Mouse (Mus musculus) midbrain, embryonic 10.5 days (tissue): ENCODE measurements around the gene Itpa. TPM values are rescaled to one million over a fixed set of nuclear protein-coding genes. Genes with fewer than 3 reads are reported as not detected.

Experiments used
- DNase-seq: peaks from one replicate; pipeline ENCODE4 v3.0.0-alpha.2; 2017; ENCODE audit warnings: low spot score
- H3K27ac ChIP-seq: fragments of 300-500 bp; sonication (generic); replicated peaks from 2 replicates; pipeline ENCODE4 v1.5.1; 2016; ENCODE audit warnings: mild to moderate bottlenecking
- H3K27me3 ChIP-seq: fragments of 300-500 bp; sonication (generic); 2 replicates; pipeline ENCODE4 v1.6.1; 2016; ENCODE audit warnings: low read depth, mild to moderate bottlenecking; ENCODE audit not compliant: poor library complexity, severe bottlenecking
- H3K36me3 ChIP-seq: fragments of 300-500 bp; sonication (generic); 2 replicates; pipeline ENCODE4 v1.6.1; 2016; ENCODE audit warnings: mild to moderate bottlenecking, moderate library complexity
- H3K4me1 ChIP-seq: fragments of 300-500 bp; sonication (generic); 2 replicates; pipeline ENCODE4 v1.6.1; 2016
- H3K4me3 ChIP-seq: fragments of 300-500 bp; sonication (generic); 2 replicates; pipeline ENCODE4 v1.5.1; 2016; ENCODE audit warnings: mild to moderate bottlenecking, moderate library complexity
- H3K9me3 ChIP-seq: fragments of 300-500 bp; sonication (generic); replicated peaks from 2 replicates; pipeline ENCODE4 v1.6.1; 2016; ENCODE audit warnings: mild to moderate bottlenecking
- WGBS: fragments of 180-500 bp; shearing (Covaris S2); methylation state at CpG from one replicate; pipeline ENCODE4 v1.1.7; 2016; 5-methylcytosine and 5-hydroxymethylcytosine counted together
- polyA plus RNA-seq: library from polyadenylated mRNA; unstranded; fragments of >200 nt; fragmentation: Nextera tagmentation; extraction: Ambion mirVana; gene quantifications from 2 replicates; pipeline ENCODE4 v1.2.1, GENCODE M21; 2016

Itpa gene
- polyA plus RNA-seq, 1 experiment from 2014 or later, result 161 TPM

DNA sequence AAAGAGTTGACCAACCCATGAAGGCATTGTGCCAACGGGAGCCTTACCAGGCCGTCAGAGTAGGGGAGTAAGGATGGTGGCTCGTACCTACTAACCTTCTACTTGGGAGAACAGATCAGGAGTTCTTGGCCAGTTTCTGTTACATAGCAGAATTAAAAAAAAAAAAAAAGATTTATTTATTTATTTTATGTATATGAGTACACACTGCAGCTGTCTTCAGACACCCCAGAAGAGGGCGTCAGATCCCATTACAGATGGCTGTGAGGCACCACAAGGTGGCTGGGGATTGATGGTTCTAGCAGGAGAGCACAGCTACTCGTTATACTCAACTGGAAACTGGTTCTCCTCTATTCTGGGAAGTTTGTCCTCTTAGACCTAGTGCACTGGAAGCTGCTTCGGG, 37.8 kb downstream of the Itpa start:
- DNase-seq, result no peak
- peaks cover 7% of the 10 kb centered on the region; the same call in 1 of the 2 replicates for H3K27me3 ChIP-seq
- H3K9me3 ChIP-seq, result no peaks in the 10 kb centered on the region
- H3K4me1 ChIP-seq, result peaks cover 9% of the 10 kb centered on the region
- peaks cover 11% of the 10 kb centered on the region for H3K36me3 ChIP-seq
- WGBS, result 73% methylated on average over 6 of the region's 6 CpGs
- H3K27ac ChIP-seq, result no peak overlapping the region
- H3K4me3 ChIP-seq, result no peak overlapping the region

DNA sequence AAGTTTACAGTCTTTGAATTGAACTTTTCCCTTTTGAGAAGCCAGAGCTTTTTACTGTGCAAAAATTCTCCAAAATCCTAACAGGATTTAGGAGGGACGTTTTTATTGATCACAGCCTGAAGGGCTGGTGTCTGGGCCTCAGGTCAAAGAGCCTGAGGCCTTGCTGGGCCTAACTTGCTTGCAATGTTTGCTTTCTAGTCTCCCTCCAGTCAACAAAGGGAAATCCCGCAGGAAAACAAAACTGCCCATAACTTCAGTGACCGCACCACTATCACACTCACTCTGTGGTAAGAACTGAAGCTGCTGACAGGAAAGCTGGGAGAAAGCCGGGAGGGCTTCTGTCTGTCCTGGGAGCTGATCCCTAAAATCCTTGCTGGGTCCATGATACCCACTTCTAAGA, 39.2 kb downstream of the Itpa start:
- Histone ChIP-seq H3K27me3 (no peaks in the 10 kb centered on the region), H3K4me1 (peaks cover 9% of the 10 kb centered on the region), H3K27ac (no peak overlapping the region; the same call in 1 of the 2 replicates), H3K9me3 (no peaks in the 10 kb centered on the region), H3K36me3 (peaks cover 23% of the 10 kb centered on the region), H3K4me3 (no peak overlapping the region)
- DNase-seq, result no peak
- 69% methylated on average over 4 of the region's 4 CpGs for WGBS

DNA sequence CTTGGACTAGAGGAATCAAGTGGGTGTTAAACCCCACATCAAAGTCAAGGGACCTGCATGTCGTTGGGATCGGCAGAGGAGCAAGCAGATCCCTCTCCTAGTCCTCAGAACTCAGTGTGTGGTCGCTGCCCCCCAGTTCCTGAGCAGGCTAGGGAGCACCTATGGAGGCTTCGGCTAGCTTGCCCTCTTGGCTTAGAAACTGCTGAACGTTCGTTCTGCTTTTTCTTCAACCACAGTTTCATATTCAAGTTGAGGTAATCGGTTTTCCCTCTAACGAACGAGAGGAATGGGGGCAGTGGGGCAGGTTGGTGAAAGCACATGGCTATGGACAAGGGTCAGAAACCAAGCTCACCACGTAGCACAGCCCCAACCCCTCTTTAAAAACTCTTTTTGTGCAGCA, 39.6 kb downstream of the Itpa start:
- no peak overlapping the region; the same call in 1 of the 2 replicates for H3K27ac ChIP-seq
- H3K36me3 ChIP-seq, result peaks cover 27% of the 10 kb centered on the region
- H3K4me3 ChIP-seq, result no peak overlapping the region
- peaks cover 9% of the 10 kb centered on the region for H3K4me1 ChIP-seq
- DNase-seq, result no peak
- 71% methylated on average over 10 of the region's 10 CpGs for WGBS
- no peaks in the 10 kb centered on the region for H3K27me3 ChIP-seq
- no peaks in the 10 kb centered on the region for H3K9me3 ChIP-seq

DNA sequence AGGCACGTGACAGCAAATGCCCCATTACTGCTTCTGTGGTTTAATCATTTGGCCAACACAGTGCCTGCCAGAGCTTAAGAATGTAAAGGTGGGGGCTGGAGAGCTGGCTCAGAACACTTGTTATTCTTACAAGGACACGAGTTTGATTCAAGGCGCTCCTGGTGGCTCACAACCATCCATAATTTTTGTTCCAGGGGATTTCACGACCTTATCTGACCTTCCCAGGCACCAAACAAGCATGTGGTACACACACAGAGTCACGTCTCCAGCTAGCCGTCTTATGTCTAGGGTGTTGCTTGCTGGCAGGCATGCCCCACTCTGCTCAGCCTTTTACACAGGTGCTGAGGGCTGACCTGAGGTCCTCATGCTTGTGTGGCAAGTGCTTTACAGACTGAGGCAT, 50.5 kb downstream of the Itpa start:
- no peak overlapping the region for H3K4me3 ChIP-seq
- no peak overlapping the region for H3K27ac ChIP-seq
- H3K4me1 ChIP-seq, result no peaks in the 10 kb centered on the region
- H3K27me3 ChIP-seq, result no peaks in the 10 kb centered on the region
- 79% methylated on average over 6 of the region's 6 CpGs for WGBS
- DNase-seq, result no peak
- no peaks in the 10 kb centered on the region for H3K9me3 ChIP-seq
- H3K36me3 ChIP-seq, result peaks cover 41% of the 10 kb centered on the region

DNA sequence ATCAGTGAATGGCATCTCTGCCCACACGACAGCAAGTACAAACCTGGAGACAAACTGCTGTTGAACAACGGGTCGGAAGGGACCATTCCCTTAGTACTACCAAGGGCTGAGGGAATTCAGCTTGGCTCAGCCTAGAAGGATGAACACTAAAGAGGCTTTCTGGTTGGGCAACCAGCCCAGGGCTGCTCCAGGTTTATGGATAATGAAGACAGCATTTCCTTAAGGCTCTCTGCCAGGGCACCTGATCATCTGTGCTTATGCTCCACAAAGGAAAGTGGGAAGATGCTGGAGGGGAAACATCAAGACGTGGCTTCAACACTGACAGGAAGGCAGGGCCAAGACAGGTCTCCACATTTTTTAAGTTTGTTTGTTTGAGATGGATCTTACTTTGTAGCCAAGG, 57.0 kb downstream of the Itpa start:
- Histone ChIP-seq H3K27me3 (no peaks in the 10 kb centered on the region), H3K4me1 (no peaks in the 10 kb centered on the region), H3K9me3 (no peaks in the 10 kb centered on the region), H3K27ac (no peak overlapping the region), H3K4me3 (no peak overlapping the region), H3K36me3 (peaks cover 62% of the 10 kb centered on the region)
- no peak for DNase-seq
- 85% methylated on average over 4 of the region's 4 CpGs for WGBS

DNA sequence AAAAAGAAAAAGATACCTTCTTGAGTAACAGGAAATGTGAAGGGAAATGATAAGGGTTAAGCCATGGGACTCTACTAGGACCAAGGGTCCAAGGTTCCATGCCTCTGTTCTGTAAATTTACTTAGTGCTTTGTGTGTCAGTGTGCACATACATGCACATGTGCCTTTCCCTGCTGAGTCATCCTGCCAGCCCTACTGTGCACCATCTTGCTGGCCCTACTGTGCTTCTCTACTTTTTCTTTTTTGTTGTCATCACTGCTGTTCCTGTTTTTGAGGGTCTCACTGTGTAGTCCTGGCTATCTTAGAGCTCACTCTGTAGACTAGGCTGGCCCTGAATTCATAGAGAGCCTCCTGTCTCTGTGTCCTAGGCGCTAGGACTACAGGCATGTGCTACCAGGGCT, 60.3 kb downstream of the Itpa start:
- no peaks in the 10 kb centered on the region for H3K9me3 ChIP-seq
- H3K4me3 ChIP-seq, result no peak overlapping the region
- H3K4me1 ChIP-seq, result no peaks in the 10 kb centered on the region
- 93% methylated on average over 1 of the region's 1 CpGs for WGBS
- H3K27me3 ChIP-seq, result no peaks in the 10 kb centered on the region
- H3K27ac ChIP-seq, result no peak overlapping the region
- H3K36me3 ChIP-seq, result peaks cover 81% of the 10 kb centered on the region
- DNase-seq, result no peak

DNA sequence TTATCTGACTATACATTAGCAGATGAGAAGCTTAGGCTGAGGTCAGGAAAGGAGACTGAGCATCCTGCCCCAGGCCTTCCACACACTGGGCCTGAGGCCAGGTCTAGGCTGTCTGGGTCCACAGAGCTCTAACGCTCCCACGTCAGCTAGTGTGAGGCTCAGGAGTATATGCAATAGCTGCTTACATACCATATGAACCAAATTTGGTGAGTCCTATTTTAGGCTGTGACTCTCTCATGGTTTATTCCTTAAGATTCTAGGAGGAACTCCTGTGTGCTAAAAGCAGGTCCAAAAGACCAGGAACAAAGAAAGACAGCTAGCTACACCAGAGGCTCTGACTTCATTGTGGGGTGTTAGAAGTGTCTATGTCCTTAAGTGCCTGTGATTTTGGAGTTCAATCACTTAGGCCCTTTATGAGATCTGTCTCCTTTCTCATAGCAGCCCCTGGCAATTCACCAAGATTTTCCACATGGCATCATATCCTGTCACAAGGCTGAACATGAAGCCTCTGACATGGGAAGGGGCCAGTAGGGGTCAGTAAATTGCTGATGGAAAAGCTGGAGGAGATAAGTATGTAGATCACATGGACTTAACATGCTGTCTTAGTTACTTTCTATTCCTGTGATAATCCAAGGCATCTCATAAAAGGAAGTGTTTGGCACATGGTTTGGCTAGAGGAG, 61.6 kb downstream of the Itpa start:
- H3K27me3 ChIP-seq, result no peaks in the 10 kb centered on the region
- no peaks in the 10 kb centered on the region for H3K4me1 ChIP-seq
- no peak overlapping the region for H3K4me3 ChIP-seq
- H3K27ac ChIP-seq, result no peak overlapping the region
- no peak for DNase-seq
- 99% methylated on average over 2 of the region's 2 CpGs for WGBS
- peaks cover 87% of the 10 kb centered on the region for H3K36me3 ChIP-seq
- H3K9me3 ChIP-seq, result no peaks in the 10 kb centered on the region

DNA sequence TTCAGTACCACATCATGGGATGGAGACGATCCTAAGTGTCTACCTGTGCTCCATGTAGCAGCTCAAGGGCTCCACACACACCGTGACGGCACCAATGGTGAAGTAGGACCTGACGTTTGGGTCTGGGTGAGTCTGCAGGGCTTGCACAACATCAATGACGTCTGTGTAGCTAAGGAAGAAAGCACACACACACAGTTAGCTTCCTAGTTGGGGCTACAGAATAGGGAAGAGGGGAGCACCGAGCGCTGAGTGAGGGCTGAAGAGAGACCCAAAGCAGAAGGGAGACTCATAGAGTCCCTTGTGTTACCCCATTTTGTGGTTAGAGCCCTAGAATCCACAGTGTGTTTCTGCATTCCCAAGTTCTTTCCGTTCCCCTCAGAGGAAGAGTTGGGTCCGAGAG, 63.3 kb downstream of the Itpa start:
- DNase-seq, result no peak
- H3K4me1 ChIP-seq, result no peaks in the 10 kb centered on the region
- peaks cover 87% of the 10 kb centered on the region for H3K36me3 ChIP-seq
- no peaks in the 10 kb centered on the region for H3K27me3 ChIP-seq
- no peak overlapping the region for H3K4me3 ChIP-seq
- H3K27ac ChIP-seq, result no peak overlapping the region
- 88% methylated on average over 9 of the region's 9 CpGs for WGBS
- no peaks in the 10 kb centered on the region for H3K9me3 ChIP-seq

Other genes with a start within 250 kb of the Itpa start
- gene Vps16, start 243.3 kb upstream of the Itpa start, polyA plus RNA-seq, result 117 and 126 TPM in 2 replicates
- 13.9 and 14.4 TPM in 2 replicates for gene Pced1a, start 242.9 kb upstream of the Itpa start, polyA plus RNA-seq
- 88.2 and 91.8 TPM in 2 replicates for gene Ptpra, start 217.3 kb upstream of the Itpa start, polyA plus RNA-seq
- gene Mrps26, start 103.9 kb upstream of the Itpa start, polyA plus RNA-seq, result 84.8 and 89.0 TPM in 2 replicates
- not detected in 2 replicates for gene Oxt, start 91.4 kb upstream of the Itpa start, polyA plus RNA-seq
- gene Avp, start 85.1 kb upstream of the Itpa start, polyA plus RNA-seq, result not detected in 2 replicates
- gene Fastkd5, start 37.6 kb upstream of the Itpa start, polyA plus RNA-seq, result 21.7 and 22.4 TPM in 2 replicates
- gene Ubox5, start 37.6 kb upstream of the Itpa start, polyA plus RNA-seq, result 20.3 and 21.5 TPM in 2 replicates
- 4.0 and 5.1 TPM in 2 replicates for gene Lzts3, start 24.8 kb upstream of the Itpa start, polyA plus RNA-seq
- 40.6 and 45.6 TPM in 2 replicates for gene Ddrgk1, start 3.0 kb upstream of the Itpa start, polyA plus RNA-seq
- 0.31 and 0.57 TPM in 2 replicates for gene Slc4a11, start 29.9 kb downstream of the Itpa start, polyA plus RNA-seq
- 28.3 and 43.3 TPM in 2 replicates for gene 4930402H24Rik, start 238.8 kb downstream of the Itpa start, polyA plus RNA-seq
- 5.7 and 6.6 TPM in 2 replicates for gene Atrn, start 238.9 kb downstream of the Itpa start, polyA plus RNA-seq